Mouse (Mus musculus) monocyte, adult 5-6 weeks (primary cell): Measurements from ENCODE around the gene Ddx11. TPM values are rescaled to one million over a fixed set of nuclear protein-coding genes. Genes with fewer than 3 reads are reported as not detected.
"Not testable (repeated sequence)": the region's sequence is repeated elsewhere in the genome, so short reads cannot be mapped to it uniquely, and the experiment has no call there.

Experiments used
- ATAC-seq: fragments of 153-309, 156-312 bp; replicated peaks from 2 replicates; pipeline ENCODE4 v1.8.0; 2017; ENCODE audit warnings: mild to moderate bottlenecking; ENCODE audit not compliant: low TSS enrichment, insufficient number of reproducible peaks, severe bottlenecking, poor library complexity, low FRiP score
- total RNA-seq: library from RNA; stranded (forward); fragments of 200-1000, 200-491, 200-594 nt; gene quantifications from 3 replicates; pipeline ENCODE4 v1.2.3, GENCODE M21; 2017

The Ddx11 gene
- total RNA-seq, 1 experiment from 2014 or later: 8.1 TPM

GRCm38 (mm10) chr17:66108198-66108597 is 15.1 kb upstream of the Ddx11 start:
- ATAC-seq: no peak

DNA sequence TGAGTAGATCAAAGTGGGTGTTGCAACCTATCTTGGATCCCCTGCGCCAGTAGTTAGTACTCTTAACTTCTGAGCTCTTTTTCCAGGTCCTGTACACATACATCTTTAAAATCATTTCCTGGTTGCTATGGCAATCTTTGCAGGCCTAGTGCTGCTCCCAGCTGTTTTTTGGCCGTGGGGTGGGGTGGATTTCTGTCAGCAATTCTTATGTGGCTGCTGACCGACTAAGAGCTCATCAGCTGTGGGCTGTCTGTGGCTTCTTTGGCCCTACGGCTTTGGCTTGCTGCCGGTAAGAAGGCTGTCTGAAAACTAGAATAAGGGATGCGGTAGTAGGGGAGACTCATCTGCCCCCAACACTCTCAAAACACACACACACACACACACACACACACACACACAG is 12.6 kb upstream of the Ddx11 start:
- no peak for ATAC-seq

GRCm38 (mm10) chr17:66111402-66111959 is 11.8 kb upstream of the Ddx11 start, which contains the start of gene Washc1:
Gene Washc1, plus strand, starts transcription at chr17:66111545.
- peak; percentile 89 for ATAC-seq

- ATAC-seq: no peak
Observed at GRCm38 (mm10) chr17:66112166-66112565, 11.2 kb upstream of the Ddx11 start.

DNA sequence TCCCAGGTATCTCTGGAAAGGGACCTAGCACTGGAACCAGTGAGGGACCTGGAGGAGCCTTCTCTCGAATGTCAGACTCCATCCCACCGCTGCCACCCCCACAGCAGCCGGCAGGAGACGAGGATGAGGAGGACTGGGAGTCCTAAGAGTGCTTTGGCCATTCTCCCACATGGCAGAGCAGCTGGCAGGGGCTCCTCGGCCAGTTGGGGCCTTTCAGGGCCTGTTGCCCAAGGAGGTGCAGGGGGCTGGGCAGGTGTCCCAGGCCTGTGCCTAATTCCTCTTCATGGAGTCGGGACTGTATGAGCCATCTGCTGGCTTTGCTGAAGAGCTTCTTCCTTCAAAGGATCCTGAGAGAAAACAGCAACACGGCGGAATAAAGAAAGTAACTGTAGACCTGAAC is 4.3 kb upstream of the Ddx11 start:
- ATAC-seq: no peak

DNA sequence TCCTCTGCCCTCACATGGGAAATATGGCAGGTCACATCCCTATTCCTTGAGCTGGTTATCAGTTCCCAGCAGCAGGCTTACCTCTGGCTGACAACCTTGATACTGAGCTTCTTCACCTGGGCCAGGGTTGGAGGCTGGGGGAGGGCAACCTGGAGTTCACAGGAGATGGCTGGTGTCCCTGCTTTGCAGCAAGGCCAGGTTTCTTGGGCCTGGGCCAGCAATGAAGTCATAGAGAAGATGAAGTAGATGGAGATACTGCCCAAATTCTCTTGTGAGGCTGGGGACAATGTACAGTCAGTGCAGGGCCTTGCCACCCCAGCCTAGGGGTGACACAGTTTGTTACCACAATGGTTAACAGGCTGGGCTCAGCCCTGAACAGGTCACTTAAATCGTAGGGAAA is 2.6 kb upstream of the Ddx11 start:
- ATAC-seq: no peak

- ATAC-seq: no peak
Observed at GRCm38 (mm10) chr17:66123816-66124610, 693 bp downstream of the Ddx11 start.

DNA sequence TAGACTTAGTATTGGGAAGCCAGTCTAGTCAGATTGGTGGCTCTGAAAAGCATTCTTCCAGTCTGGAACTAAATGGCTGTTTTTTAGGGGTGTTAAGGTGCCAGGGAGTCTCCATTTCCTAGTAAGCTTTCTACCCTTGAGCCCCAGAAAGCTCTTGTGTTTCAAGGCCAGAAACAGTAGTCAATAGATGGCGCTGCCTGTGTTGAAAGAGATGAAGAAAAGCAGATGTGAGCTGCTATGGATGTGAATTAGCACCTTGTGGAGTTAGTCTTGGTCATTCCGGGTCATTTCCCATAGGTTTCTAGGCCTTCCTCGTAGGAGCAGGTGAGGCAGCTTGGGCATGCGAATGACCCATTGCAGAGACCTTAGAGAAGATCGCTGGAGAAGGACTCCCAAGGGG is 1.9 kb downstream of the Ddx11 start:
- ATAC-seq: no peak

GRCm38 (mm10) chr17:66130371-66130770 is 7.1 kb downstream of the Ddx11 start:
- no peak for ATAC-seq

DNA sequence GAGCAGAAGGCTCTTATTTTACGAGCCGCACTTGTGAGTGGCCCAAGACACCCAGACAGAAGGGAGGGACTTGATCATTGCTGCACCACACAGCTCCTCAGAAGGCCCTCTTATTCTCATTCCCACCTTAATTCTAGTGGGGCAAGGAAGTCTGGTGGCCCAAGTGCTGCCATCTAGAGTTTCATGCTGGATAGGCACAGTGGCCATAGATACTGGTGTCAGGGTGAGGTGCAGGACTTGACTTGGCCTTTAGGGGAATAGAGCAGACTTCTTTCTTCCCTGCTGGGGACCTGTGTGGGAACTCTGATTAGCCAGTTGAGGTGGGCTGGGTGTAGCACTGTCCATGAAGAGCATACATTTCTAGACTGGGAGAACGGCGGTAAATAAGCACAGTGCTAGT is 7.9 kb downstream of the Ddx11 start:
- ATAC-seq: no peak; the same call in 1 of the 2 replicates

- ATAC-seq: peak; percentile 36; the same call in 1 of the 2 replicates
Observed at GRCm38 (mm10) chr17:66152706-66153662, 29.7 kb downstream of the Ddx11 start.

DNA sequence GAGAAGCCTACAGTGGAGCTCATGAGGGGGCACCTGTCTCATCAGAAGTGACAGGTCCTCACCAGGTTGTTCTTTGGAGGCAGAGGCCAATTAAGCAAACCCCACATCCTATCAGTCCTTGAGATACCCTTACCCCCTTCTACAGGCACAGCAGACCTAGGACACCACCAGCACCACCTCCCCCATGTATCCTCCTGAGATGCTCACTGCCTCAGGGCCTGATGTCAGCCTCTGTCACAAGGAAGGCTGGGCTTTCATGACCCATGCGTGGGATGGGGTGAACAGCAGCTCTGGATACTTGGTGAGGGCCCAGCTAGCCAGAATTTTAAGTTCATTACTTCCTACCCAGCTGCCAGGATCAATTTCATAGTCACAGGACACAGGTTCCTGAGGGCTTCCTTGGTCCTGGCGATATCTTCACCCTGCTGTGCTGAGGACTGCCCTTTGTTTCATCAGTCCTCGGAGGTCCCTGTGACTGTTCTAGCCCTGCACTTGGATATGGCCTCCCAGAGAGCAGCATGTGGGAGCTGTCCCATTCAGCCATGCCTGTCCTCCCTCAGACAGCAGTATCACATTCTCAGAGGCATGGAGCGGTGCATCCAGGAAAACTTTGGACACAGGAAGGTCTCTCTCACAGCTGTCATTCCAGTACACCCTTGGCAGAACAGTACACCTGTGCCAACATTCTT is 30.6 kb downstream of the Ddx11 start:
- ATAC-seq: not testable (repeated sequence)

GRCm38 (mm10) chr17:66154876-66155275 is 31.6 kb downstream of the Ddx11 start:
- no peak for ATAC-seq

DNA sequence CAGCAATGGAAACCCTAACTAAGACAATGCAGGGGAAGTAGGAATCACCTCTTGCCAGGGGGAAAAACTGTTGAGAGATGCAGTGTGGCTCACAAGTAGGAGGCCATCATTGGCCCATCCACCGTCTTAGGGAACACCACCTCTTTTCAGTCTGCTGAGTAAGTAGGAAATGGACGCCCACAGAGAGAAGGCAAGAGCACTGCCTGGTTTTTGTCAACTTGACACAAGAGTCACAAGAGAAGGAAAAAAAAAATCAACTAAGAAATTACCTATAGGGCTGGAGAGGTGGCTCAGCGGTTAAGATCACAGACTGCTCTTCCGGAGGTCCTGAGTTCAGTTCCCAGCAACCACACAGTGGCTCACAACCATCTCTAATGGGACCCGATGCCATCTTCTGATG is 35.0 kb downstream of the Ddx11 start:
- ATAC-seq: no peak

DNA sequence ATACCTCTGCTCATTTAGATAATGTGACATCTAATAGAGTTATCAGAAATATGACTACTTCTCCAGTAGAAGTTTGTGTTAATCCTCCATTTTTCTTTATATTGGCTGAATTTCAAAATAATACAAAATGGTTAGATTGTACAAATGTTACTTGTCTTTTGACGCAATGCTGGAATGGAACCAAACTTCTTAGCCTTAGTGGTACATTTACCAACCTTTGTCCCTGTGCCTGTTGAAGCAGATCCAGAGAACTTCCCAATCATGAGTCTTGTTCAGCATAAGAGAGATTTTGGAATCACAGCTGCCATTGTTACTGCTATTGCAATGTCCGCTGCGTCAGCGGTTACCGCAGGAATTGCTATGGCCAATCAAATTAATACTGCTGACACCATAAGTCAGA is 43.8 kb downstream of the Ddx11 start:
- not testable (repeated sequence) for ATAC-seq

GRCm38 (mm10) chr17:66170971-66171370 is 47.7 kb downstream of the Ddx11 start:
- ATAC-seq: not testable (repeated sequence)

- ATAC-seq: no peak
Observed at GRCm38 (mm10) chr17:66190577-66190976, 67.3 kb downstream of the Ddx11 start.

- no peak for ATAC-seq
Observed at GRCm38 (mm10) chr17:66197041-66197440, 73.7 kb downstream of the Ddx11 start.
